Mouse (Mus musculus) skeletal muscle tissue, adult 2 months (tissue): ENCODE measurements at regions not wholly inside any gene's neighbourhood (a gene's known extent, or its start where the extent isn't known, plus 50 kb on each side); places are given as distances from the start of the nearest gene placed in this dataset.

Experiments
- DNase-seq: peaks from one replicate; pipeline ENCODE4 v3.0.0-alpha.2; 2012; ENCODE audit warnings: low read depth, low spot score

GRCm38 (mm10) chr10:84024901-84025300 lies 302.2 kb downstream of the 1500009L16Rik start:
- no peak for DNase-seq

- peak; percentile 40 for DNase-seq
Measured at GRCm38 (mm10) chr10:84026798-84027197, 304.1 kb downstream of the 1500009L16Rik start.

DNA sequence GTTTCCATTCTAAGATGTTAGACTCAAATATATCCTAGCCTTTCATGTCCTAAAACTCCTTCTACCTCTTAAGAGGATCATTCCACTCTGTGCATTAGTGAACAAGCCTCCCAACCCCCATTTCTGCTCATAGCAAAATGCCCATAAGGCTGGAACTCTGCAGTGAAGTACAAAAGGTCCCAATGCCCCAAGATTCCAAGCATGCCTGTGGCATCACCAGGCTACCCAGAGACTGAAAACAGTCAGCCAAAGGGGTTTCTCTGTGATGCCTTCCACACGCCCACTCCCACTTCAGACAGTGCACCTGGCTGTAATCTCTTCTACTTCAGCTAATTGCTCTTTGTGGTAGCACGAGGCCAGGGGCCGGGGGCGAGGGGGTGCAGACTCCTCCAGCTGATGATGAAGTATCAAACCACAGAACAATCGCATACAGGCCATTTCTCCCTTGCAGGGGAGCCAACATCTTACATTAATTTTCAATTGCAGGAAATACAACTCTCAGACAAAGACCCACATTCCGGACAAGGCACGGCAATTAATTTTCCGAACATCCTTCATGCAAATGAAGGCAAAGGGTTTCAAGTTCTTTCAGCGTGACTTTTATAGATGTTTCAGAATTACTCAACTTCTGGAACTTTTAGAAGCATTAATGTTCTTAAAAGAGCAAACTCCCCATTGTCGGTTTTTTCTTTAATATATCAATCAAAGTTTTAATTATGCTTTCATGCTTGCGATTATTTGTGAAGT lies 313.6 kb downstream of the 1500009L16Rik start:
- DNase-seq: no peak

- peak; percentile 20 for DNase-seq
Measured at GRCm38 (mm10) chr10:84048706-84049105, 326.0 kb downstream of the 1500009L16Rik start.

DNA sequence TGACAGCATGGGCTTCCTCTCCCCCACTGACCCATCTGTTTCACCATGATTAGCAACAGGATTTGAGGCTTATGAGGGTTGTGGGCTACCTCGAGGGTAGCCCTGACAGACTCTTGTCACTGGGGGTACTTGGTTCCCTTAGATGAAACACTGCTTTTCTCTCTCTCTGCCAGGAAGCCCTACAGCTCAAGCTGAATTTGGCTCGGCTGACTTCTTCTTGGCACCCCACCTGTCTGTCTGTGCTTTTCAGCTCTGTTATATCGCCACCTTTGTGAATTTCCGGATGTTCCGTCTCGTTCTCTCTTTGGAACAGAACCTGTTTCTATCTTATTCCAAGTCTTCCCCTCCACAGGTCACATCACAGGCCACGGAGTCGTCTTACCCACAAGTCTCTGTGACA lies 330.0 kb downstream of the 1500009L16Rik start:
- no peak for DNase-seq

DNA sequence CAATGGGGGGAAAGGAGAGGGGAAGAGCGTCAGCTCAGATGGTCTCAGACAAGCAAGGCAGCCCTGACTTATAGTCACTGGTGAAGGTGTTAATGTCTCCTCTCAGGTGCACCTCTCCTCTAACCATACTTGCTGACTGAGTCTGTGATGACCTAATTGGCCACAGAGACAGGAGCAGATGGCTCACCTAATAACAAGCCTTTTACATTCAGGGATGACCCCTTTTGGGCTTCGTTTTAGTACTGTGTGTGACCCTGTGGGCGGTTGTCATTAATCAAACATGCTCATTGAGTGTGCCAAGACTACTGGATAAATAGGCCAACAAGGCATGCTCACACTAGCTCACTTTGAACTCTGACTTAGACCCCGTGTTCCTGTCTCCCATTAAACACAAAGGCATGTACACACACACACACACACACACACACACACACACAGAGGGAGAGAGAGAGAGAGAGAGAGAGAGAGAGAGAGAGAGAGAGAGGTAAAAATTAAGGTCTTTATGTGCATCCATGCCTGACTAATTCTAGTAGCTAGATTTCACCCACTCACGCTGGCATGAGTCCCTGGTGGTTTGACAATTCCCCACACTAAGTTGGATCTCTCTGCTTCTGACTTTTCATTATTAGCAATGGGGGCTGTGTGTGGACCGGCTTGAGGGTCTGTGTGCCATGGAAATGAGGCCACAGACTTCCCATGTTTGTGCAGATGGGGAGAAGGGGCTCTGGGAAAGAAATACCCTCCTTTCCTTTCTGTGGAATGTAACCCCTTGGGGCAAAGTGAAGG lies 332.1 kb downstream of the 1500009L16Rik start:
- DNase-seq: no peak

- no peak for DNase-seq
Measured at GRCm38 (mm10) chr10:84055402-84056167, 332.9 kb downstream of the 1500009L16Rik start.

DNA sequence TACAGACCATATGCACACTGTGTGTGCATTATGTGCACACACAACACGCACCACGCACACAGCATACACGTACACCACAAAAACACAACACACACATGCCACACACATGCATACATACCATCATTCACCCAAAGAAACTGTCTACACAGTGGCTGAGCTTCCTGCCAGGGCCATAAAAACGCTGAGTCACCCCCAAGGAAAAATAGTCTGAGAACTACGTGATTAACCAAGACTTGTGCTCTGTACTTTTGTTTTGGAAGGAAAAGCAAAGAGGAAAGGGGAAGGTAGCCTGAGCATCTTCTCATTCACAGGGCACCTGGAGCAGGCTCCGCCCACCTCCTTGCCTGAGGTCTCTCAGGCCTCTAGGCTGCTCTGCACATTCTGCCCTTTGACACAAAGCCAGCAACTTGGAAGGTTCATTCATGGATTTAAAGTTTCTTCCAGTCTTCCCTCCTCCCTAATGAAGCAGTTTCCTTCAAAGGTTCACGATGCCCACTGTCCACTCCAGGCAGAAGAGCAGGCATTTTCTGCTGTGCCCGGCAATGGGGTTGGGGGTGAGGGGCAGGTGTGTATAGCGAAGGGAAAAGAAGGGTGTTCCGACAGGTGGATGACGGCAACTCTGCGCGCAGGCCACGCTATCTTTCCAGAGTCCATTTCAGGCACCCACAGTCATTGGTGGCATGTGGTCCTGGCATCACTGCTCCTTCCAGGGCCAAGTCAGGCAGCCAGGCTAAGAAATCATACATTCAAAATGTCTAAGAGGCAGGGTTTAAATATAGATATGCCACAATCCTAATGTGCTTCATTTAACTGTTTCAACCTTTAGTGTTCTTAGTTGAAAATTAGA lies 333.9 kb downstream of the 1500009L16Rik start:
- no peak for DNase-seq

DNA sequence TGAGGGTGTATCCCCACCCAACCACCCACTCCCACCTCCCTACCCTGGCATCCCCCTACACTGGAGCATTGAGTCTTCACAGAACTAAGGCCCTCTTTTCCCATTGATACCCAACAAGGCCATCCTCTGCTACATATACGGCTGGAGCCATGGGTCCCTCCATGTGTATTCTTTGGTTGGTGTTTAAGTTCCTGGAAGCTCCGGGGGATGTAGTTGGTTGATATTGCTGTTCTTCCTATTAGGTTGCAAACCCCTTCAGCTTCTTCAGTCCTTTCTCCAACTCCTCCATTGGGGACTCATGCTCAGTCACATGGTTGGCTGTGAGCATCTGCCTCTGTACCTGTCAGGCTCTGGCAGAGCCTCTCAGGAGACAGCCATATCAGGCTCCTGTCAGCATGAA lies 335.6 kb downstream of the 1500009L16Rik start:
- DNase-seq: no peak

GRCm38 (mm10) chr10:84059646-84060491 lies 337.2 kb downstream of the 1500009L16Rik start:
- no peak for DNase-seq

- DNase-seq: peak; percentile 76
Measured at GRCm38 (mm10) chr10:84060492-84061218, 338.0 kb downstream of the 1500009L16Rik start.

- DNase-seq: peak; percentile 27
Measured at GRCm38 (mm10) chr10:84067052-84067650, 344.5 kb downstream of the 1500009L16Rik start.

DNA sequence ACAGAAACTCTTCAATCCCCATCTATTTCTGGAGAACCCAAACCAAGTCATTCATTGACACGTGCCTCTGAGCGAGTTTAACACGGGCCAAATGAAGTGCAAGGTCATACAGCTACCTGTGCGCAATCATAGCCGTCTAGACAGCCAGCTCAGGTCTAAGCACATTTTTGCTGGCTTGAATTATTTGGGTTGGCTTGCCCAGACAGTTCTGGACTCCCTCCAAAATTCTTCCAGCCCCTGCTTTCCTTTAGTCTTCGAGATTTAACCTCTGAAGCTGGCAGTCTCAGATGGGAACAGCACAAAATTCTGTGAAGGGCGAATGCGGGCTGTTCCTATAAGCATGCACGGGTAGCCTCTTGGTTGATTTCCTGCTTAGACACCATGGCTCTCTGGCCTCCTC lies 347.1 kb downstream of the 1500009L16Rik start:
- DNase-seq: no peak

GRCm38 (mm10) chr10:84072866-84073483 lies 350.3 kb downstream of the 1500009L16Rik start:
- DNase-seq: no peak

GRCm38 (mm10) chr10:84075581-84075980 lies 352.9 kb downstream of the 1500009L16Rik start:
- no peak for DNase-seq

- DNase-seq: no peak
Measured at GRCm38 (mm10) chr10:84080236-84080635, 357.6 kb downstream of the 1500009L16Rik start.

- no peak for DNase-seq
Measured at GRCm38 (mm10) chr10:84081673-84082072, 358.7 kb downstream of the Nuak1 start.

DNA sequence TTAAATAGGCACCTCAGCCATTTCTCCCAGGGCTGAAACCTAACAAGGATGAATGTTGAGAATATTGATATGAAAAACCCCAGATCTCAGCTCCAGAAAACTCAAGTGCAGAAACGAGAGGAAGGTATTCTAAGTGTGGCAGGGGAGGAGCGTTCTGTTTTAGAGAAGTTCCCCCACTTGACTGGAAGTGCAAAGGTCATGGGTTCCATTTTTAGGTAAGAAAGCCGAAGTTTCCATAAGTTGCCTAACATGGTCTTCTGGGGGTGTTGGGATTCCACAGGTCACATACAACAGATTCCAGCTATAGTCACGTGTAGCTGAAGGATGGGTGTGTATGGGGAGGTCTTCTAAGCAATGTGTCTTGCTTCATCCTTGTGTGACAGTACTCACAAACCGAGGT lies 352.9 kb downstream of the Nuak1 start:
- DNase-seq: no peak

DNA sequence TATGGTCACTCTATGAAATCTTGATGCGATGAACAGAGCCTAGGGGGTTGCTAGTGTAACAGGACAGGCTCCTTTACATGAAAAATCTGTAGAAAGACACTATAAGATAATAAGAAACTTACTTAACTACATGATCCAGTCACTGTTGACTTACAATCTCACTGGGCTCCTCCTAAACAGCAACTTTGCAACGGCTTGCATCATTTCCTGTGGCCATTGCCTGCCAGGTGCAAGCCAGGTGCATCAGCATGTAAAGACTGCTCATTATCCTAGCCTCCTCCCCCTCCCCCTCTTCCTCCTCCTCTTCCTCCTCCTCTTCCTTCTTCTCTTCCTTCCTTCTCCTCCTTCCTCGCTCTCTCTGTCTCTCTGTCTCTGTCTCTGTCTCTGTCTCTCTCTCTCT lies 352.5 kb downstream of the Nuak1 start:
- DNase-seq: no peak
